Mouse (Mus musculus) limb, embryonic 14.5 days (tissue): ENCODE measurements at regions not wholly inside any gene's neighbourhood (a gene's known extent, or its start where the extent isn't known, plus 50 kb on each side); places are given as distances from the start of the nearest gene placed in this dataset.

ENCODE experiments used
- ATAC-seq: fragments of 200-750 bp; cut with Nextera tagmentation; 2 replicates; pipeline ENCODE4 v1.8.0; 2017; ENCODE audit warnings: low read depth, moderate number of reproducible peaks, moderate TSS enrichment; ENCODE audit not compliant: low FRiP score
- DNase-seq: peaks from one replicate; pipeline ENCODE4 v3.0.0-alpha.2; 2015; ENCODE audit warnings: low spot score
- H3K27ac ChIP-seq: fragments of 300-500 bp; sonication (generic); replicated peaks from 2 replicates; pipeline ENCODE4 v1.5.1; 2014; ENCODE audit warnings: low read depth, mild to moderate bottlenecking, low read length, moderate library complexity, mixed read lengths
- H3K27me3 ChIP-seq: fragments of 300-500 bp; sonication (generic); 2 replicates; pipeline ENCODE4 v1.6.1; 2014; ENCODE audit warnings: low read length, mixed read lengths; ENCODE audit not compliant: control insufficient read depth, insufficient read depth
- H3K36me3 ChIP-seq: fragments of 300-500 bp; sonication (generic); 2 replicates; pipeline ENCODE4 v1.6.1; 2014; ENCODE audit warnings: mild to moderate bottlenecking, low read length, moderate library complexity, mixed read lengths; ENCODE audit not compliant: control insufficient read depth, insufficient read depth
- H3K4me1 ChIP-seq: fragments of 300-500 bp; sonication (generic); 2 replicates; pipeline ENCODE4 v1.6.1; 2014; ENCODE audit warnings: antibody characterized with exemption, low read length, mixed read lengths; ENCODE audit not compliant: control insufficient read depth, insufficient read depth
- H3K4me2 ChIP-seq: fragments of 300-500 bp; sonication (generic); replicated peaks from 2 replicates; pipeline ENCODE4 v1.6.1; 2014; ENCODE audit warnings: low read depth, mild to moderate bottlenecking, low read length, moderate library complexity; ENCODE audit not compliant: severe bottlenecking
- H3K4me3 ChIP-seq: fragments of 300-500 bp; sonication (generic); replicated peaks from 2 replicates; pipeline ENCODE4 v1.5.1; 2014; ENCODE audit warnings: low read length
- H3K9ac ChIP-seq: fragments of 300-500 bp; sonication (generic); 2 replicates; pipeline ENCODE4 v1.6.1; 2014; ENCODE audit warnings: mild to moderate bottlenecking, low read depth, low read length, moderate library complexity; ENCODE audit not compliant: severe bottlenecking
- H3K9me3 ChIP-seq: fragments of 300-500 bp; sonication (generic); 2 replicates; pipeline ENCODE4 v1.6.1; 2016; ENCODE audit warnings: low read length; ENCODE audit not compliant: control insufficient read depth
- POLR2A ChIP-seq: fragments of 200-500 bp; IDR thresholded peaks from 2 replicates; pipeline ENCODE4 v1.8.0; 2012; ENCODE audit warnings: inconsistent platforms, mild to moderate bottlenecking, moderate library complexity, borderline replicate concordance; ENCODE audit not compliant: insufficient read depth, insufficient read length; ENCODE audit errors: extremely low read depth
- WGBS: fragments of 180-500 bp; shearing (Covaris S2); extraction: QIAGEN DNeasy Blood & Tissue Kit; methylation state at CpG from one replicate; pipeline ENCODE4 v1.1.7; 2014; 5-methylcytosine and 5-hydroxymethylcytosine counted together

DNA sequence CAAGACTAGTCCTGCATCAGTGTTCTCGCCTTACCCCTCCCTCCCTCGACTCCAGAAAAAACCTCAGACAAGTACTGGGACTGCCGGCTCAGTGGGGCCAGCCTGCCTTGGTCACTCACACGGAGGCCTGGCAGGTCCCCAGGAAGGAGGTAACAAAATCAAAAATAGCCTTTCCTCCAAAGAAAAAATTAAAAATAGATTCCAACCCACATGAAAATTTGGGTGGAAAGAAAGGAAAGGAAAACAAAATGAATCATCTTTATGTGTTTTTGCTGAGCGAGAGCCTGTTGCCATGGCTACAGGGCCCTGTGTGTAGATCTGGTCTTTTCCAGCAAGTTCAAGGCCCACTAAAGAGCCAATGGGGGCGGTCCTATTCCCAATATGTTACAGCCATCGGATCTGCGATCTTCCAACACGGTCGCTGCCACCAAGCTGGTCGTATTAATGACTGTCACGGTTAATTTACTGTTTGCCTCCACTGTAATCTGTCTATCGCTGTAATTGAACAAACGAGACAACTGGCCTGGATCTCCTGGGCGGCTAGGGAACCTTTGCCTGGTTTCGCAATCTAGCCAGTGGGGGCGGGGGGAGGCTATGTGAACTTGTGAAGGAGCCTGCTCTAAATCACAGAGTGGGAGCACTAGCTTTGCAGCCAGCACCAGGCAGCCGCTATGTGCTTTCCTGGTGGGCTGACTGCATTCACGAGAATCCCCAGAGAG is 293.6 kb downstream of the H2al1j start:
- H3K4me2 ChIP-seq: no peak overlapping the region
- TF ChIP-seq POLR2A: no peak
- H3K4me3 ChIP-seq: no peak overlapping the region
- no peaks in the 10 kb centered on the region for H3K36me3 ChIP-seq
- no peak overlapping the region for H3K27ac ChIP-seq
- peak; percentile 74 for ATAC-seq
- H3K9me3 ChIP-seq: no peaks in the 10 kb centered on the region
- DNase-seq: peak; percentile 56
- no peaks in the 10 kb centered on the region for H3K4me1 ChIP-seq
- H3K9ac ChIP-seq: no peak overlapping the region
- no peaks in the 10 kb centered on the region for H3K27me3 ChIP-seq
- 48% methylated on average over 19 of the region's 19 CpGs for WGBS

DNA sequence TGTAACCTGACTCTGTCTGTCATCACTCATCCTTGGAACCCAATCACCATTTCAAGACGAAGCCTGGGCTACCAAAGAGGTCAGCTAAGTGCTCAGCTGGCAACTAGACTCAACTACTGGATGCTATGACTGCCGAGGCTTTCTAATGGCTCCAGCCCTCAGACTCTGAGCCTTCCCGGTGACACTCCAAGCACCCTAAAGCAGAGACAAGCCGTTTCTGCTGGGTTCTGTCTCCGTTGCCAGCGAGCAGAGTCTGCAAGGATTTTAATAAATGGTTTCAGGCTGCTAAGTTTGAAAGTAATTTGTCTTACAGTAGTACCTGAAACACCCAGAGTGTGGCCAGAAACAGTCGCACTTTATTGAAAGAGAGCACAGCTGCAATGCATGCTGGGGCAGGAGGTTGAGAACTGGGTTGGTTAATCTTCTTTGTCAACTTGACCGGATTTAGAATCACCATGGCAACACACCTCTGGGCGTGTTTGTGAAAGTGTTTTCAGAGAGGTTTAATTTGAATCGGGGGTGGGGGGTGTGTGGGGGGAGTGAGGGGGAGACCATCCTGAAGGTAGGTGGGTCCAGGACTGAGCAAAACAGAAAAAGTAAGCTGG is 298.8 kb downstream of the H2al1j start:
- no peak overlapping the region for H3K4me3 ChIP-seq
- no peaks in the 10 kb centered on the region for H3K4me1 ChIP-seq
- H3K9ac ChIP-seq: no peak overlapping the region
- no peaks in the 10 kb centered on the region for H3K36me3 ChIP-seq
- no peaks in the 10 kb centered on the region for H3K9me3 ChIP-seq
- TF ChIP-seq POLR2A: no peak
- no peak overlapping the region for H3K27ac ChIP-seq
- no peak for ATAC-seq
- no peak overlapping the region for H3K4me2 ChIP-seq
- WGBS: 41% methylated on average over 10 of the region's 10 CpGs
- DNase-seq: no peak
- no peaks in the 10 kb centered on the region for H3K27me3 ChIP-seq

DNA sequence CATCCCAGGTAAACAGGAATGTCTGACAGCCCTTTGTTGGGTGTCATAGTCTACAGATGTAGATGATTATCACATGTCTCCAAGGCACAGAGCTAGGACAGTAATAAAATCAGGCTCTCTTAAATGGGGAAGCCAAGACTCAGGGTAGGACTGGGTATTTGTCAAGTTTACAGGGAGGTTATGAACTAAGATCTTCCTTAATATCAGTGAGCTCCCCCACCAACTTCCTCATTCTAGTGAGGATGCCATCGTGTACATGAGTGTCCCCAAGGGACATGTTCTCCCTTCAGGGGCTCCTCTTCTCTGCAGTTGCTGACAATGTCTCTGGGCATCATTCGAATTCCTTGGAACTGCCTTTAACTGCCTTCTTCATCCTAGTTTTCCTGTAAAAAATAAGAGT is 301.7 kb downstream of the H2al1j start:
- Histone ChIP-seq H3K4me3 (no peak overlapping the region), H3K27me3 (no peaks in the 10 kb centered on the region), H3K4me2 (no peak overlapping the region), H3K27ac (no peak overlapping the region), H3K9me3 (no peaks in the 10 kb centered on the region), H3K36me3 (no peaks in the 10 kb centered on the region), H3K4me1 (peaks cover 6% of the 10 kb centered on the region; the same call in 1 of the 2 replicates), H3K9ac (no peak overlapping the region)
- no peak for DNase-seq
- TF ChIP-seq POLR2A: no peak
- no peak for ATAC-seq
- WGBS: 74% methylated on average over 2 of the region's 2 CpGs

DNA sequence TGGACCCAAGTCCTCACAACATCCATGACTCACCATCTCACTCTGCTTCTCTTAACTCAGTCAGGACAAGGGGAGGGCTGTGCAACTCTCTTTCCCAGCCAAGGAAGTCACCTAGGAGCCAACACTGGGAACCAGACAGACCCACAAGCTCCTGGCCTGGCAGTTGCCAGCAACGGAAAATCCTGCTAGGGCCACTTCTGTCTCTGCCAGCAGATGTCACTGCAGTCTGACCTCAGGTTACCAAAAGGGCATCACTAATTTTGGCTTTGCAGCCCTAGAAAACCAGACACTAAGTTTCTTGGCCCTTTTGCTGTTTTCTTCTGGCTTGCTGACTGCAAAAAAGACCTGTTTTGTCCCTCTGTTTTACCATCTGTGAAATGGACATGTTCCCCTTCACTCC is 302.3 kb downstream of the H2al1j start:
- Histone ChIP-seq H3K9ac (no peak overlapping the region), H3K4me3 (no peak overlapping the region), H3K4me2 (no peak overlapping the region), H3K36me3 (no peaks in the 10 kb centered on the region), H3K27ac (no peak overlapping the region), H3K4me1 (peaks cover 6% of the 10 kb centered on the region; the same call in 1 of the 2 replicates), H3K9me3 (no peaks in the 10 kb centered on the region), H3K27me3 (no peaks in the 10 kb centered on the region)
- WGBS: 30% methylated on average over 1 of the region's 1 CpGs
- TF ChIP-seq POLR2A: no peak
- ATAC-seq (no peak), DNase-seq (no peak)

DNA sequence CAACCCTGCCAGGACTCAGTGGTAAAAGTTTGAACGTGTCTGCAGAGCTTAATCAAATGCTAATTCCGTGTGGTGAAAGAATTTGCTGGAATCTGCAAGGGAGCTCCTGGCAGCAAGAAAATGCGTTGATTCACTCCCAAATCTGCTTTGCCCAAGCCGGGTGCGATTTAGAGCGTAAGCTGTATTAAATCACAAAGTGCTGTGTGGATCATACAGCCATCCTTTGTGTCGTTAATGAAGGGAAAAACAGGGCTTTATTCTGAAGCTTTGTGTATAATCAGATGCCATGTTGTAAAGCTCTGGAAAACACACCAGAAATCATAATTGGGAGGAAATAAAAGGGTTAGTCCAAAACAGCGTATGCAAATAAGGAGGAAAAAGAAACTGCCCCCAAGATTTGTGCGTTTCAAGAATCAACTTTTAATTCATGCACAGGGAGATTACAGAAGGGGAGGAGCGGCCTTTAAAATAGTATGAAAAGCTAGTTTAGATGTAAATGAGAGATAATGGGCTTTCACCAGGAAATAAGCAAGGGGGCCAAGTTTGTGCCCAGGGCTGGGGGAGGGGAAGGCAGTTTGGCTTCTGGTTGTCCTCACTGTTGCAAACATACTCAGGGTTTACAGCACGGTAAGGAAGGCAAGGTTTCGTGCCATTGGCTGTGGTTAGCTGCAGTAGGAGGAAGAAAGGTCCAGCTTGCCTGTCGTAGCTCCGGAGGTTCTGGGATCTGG is 303.7 kb downstream of the H2al1j start:
- peak overlapping the region; percentile 7; the same call in 1 of the 2 replicates for H3K4me3 ChIP-seq
- H3K27me3 ChIP-seq: no peaks in the 10 kb centered on the region
- ATAC-seq (no peak), DNase-seq (no peak)
- H3K36me3 ChIP-seq: no peaks in the 10 kb centered on the region
- H3K9me3 ChIP-seq: no peaks in the 10 kb centered on the region
- peaks cover 6% of the 10 kb centered on the region; the same call in 1 of the 2 replicates for H3K4me1 ChIP-seq
- no peak overlapping the region for H3K27ac ChIP-seq
- 19% methylated on average over 14 of the region's 14 CpGs for WGBS
- no peak overlapping the region for H3K9ac ChIP-seq
- peak overlapping the region; percentile 35 for H3K4me2 ChIP-seq
- TF ChIP-seq POLR2A: no peak
